Mouse (Mus musculus): Measurements from ENCODE around the gene Sugp2.

Gene Sugp2

GRCm38 (mm10) chr8:70282603-70283135 is 48.6 kb downstream of the Sugp2 start, which contains the start of gene Homer3:
TSS of gene Homer3 (plus strand) at chr8:70282827.
- peak; percentile 88 for DNase-seq (ENCODE audit: low read depth)

GRCm38 (mm10) chr8:70283136-70284077 is 49.4 kb downstream of the Sugp2 start:
- peak; percentile 22 for DNase-seq (ENCODE audit: low read depth)

- DNase-seq (ENCODE audit: low read depth), result no peak
These were observed 50.4 kb downstream of the Sugp2 start for GRCm38 (mm10) chr8:70284421-70284820.

GRCm38 (mm10) chr8:70285304-70285703 is 51.3 kb downstream of the Sugp2 start:
- DNase-seq (ENCODE audit: low read depth), result no peak

- DNase-seq (ENCODE audit: low read depth), result peak; percentile 57
These were observed 52.7 kb downstream of the Sugp2 start for GRCm38 (mm10) chr8:70286737-70287136.

- no peak for DNase-seq (ENCODE audit: low read depth)
These were observed 60.0 kb downstream of the Sugp2 start for GRCm38 (mm10) chr8:70293988-70294405.

GRCm38 (mm10) chr8:70300881-70301280 is 66.9 kb downstream of the Sugp2 start:
- no peak for DNase-seq (ENCODE audit: low read depth)

- DNase-seq (ENCODE audit: low read depth), result peak; percentile 96
These were observed 68.4 kb downstream of the Sugp2 start, which contains the start of the genes Ddx49 and Cope for GRCm38 (mm10) chr8:70302358-70302890. TSS of gene Ddx49 (minus strand) at chr8:70302489. TSS of gene Cope (plus strand) at chr8:70302518.

GRCm38 (mm10) chr8:70302901-70303300 is 68.9 kb downstream of the Sugp2 start:
- no peak for DNase-seq (ENCODE audit: low read depth)

- DNase-seq (ENCODE audit: low read depth), result peak; percentile 66
These were observed 75.3 kb downstream of the Sugp2 start for GRCm38 (mm10) chr8:70309311-70309710.

- DNase-seq (ENCODE audit: low read depth), result no peak
These were observed 79.4 kb downstream of the Sugp2 start for GRCm38 (mm10) chr8:70313399-70313798.

- DNase-seq (ENCODE audit: low read depth), result peak; percentile 21
These were observed 81.8 kb downstream of the Sugp2 start, which contains the start of gene Cers1 for GRCm38 (mm10) chr8:70315624-70316510. TSS of gene Cers1 (plus strand) at chr8:70315775.

- no peak for DNase-seq (ENCODE audit: low read depth)
These were observed 82.8 kb downstream of the Sugp2 start for GRCm38 (mm10) chr8:70316511-70317504.

- DNase-seq (ENCODE audit: low read depth), result no peak
These were observed 83.8 kb downstream of the Sugp2 start for GRCm38 (mm10) chr8:70317872-70318271.

GRCm38 (mm10) chr8:70323716-70324115 is 89.7 kb downstream of the Sugp2 start:
- no peak for DNase-seq (ENCODE audit: low read depth)

GRCm38 (mm10) chr8:70327512-70327911 is 93.5 kb downstream of the Sugp2 start:
- no peak for DNase-seq (ENCODE audit: low read depth)

GRCm38 (mm10) chr8:70329124-70329834 is 95.3 kb downstream of the Sugp2 start, which contains the start of gene Gdf1:
TSS of gene Gdf1 (plus strand) at chr8:70329817.
- no peak for DNase-seq (ENCODE audit: low read depth)

Data from induced T-regulatory cell, adult 2 months (primary cell).